Mouse (Mus musculus): ENCODE results near the gene Ptgis.

Gene Ptgis

GRCm38 (mm10) chr2:167263040-167263810 lies 22.8 kb upstream of the Ptgis start:
- 87% methylated on average over 8 of the region's 8 CpGs for WGBS

- WGBS = 90% methylated on average over 10 of the region's 10 CpGs
These were observed 22.0 kb upstream of the Ptgis start for GRCm38 (mm10) chr2:167262433-167262832.

GRCm38 (mm10) chr2:167261106-167261505 lies 20.7 kb upstream of the Ptgis start:
- 79% methylated on average over 4 of the region's 4 CpGs for WGBS

GRCm38 (mm10) chr2:167257790-167258189 lies 17.4 kb upstream of the Ptgis start:
- WGBS = 75% methylated on average over 3 of the region's 3 CpGs

- 78% methylated on average over 6 of the region's 6 CpGs for WGBS
These were observed 14.4 kb upstream of the Ptgis start for GRCm38 (mm10) chr2:167254808-167255207.

- 70% methylated on average over 7 of the region's 7 CpGs for WGBS
These were observed 13.8 kb upstream of the Ptgis start for GRCm38 (mm10) chr2:167254185-167254584.

GRCm38 (mm10) chr2:167253476-167253875 lies 13.1 kb upstream of the Ptgis start:
- 81% methylated on average over 5 of the region's 5 CpGs for WGBS

GRCm38 (mm10) chr2:167252057-167252687 lies 11.8 kb upstream of the Ptgis start:
- WGBS = 60% methylated on average over 3 of the region's 3 CpGs

GRCm38 (mm10) chr2:167250736-167251337 lies 10.4 kb upstream of the Ptgis start:
- 44% methylated on average over 7 of the region's 7 CpGs for WGBS

- 51% methylated on average over 11 of the region's 11 CpGs for WGBS
These were observed 9.8 kb upstream of the Ptgis start for GRCm38 (mm10) chr2:167250003-167250735.

- 85% methylated on average over 3 of the region's 3 CpGs for WGBS
These were observed 9.2 kb upstream of the Ptgis start for GRCm38 (mm10) chr2:167249591-167249990.

- 61% methylated on average over 2 of the region's 2 CpGs for WGBS
These were observed 7.4 kb upstream of the Ptgis start for GRCm38 (mm10) chr2:167247823-167248222.

- WGBS = 82% methylated on average over 7 of the region's 7 CpGs
These were observed 6.3 kb upstream of the Ptgis start for GRCm38 (mm10) chr2:167246704-167247103.

- 74% methylated on average over 4 of the region's 4 CpGs for WGBS
These were observed 4.5 kb upstream of the Ptgis start for GRCm38 (mm10) chr2:167244892-167245291.

- 83% methylated on average over 4 of the region's 4 CpGs for WGBS
These were observed 3.6 kb upstream of the Ptgis start for GRCm38 (mm10) chr2:167243831-167244563.

GRCm38 (mm10) chr2:167239262-167239661 lies 1.1 kb downstream of the Ptgis start:
- WGBS = 64% methylated on average over 12 of the region's 12 CpGs

GRCm38 (mm10) chr2:167237224-167237623 lies 3.2 kb downstream of the Ptgis start:
- WGBS = 85% methylated on average over 9 of the region's 9 CpGs

- WGBS = over 99% methylated on average over 4 of the region's 4 CpGs
These were observed 4.2 kb downstream of the Ptgis start for GRCm38 (mm10) chr2:167236174-167236573.

- 73% methylated on average over 17 of the region's 17 CpGs for WGBS
These were observed 4.9 kb downstream of the Ptgis start for GRCm38 (mm10) chr2:167235338-167236018.

GRCm38 (mm10) chr2:167233771-167234170 lies 6.6 kb downstream of the Ptgis start:
- 77% methylated on average over 14 of the region's 14 CpGs for WGBS

GRCm38 (mm10) chr2:167233009-167233335 lies 7.4 kb downstream of the Ptgis start:
- WGBS = 75% methylated on average over 5 of the region's 5 CpGs

All from cerebral cortex, adult 2 months (tissue).